Mouse (Mus musculus): ENCODE data around the gene Mov10. TPM values are rescaled to one million over a fixed set of nuclear protein-coding genes. Genes with fewer than 3 reads are reported as not detected.

Gene Mov10
- total and polyA plus RNA-seq, 3 experiments, result 8.1 to 65.0 (median 33.2) TPM

GRCm38 (mm10) chr3:104812254-104812653 lies 6.1 kb downstream of the Mov10 start:
- DNase-seq (ENCODE audit: low spot score) (no peak), ATAC-seq (ENCODE audit: extremely low read depth, insufficient number of reproducible peaks, low FRiP score, poor library complexity, severe bottlenecking) (no peak)
- H3K9me3 ChIP-seq (replicated peaks), result no peaks in the 10 kb centered on the region
- peaks cover 16% of the 10 kb centered on the region for H3K4me1 ChIP-seq (ENCODE audit: insufficient read depth, low read depth, low read length)
- no peak overlapping the region for H3K4me3 ChIP-seq (ENCODE audit: low read depth, low read length)
- TF ChIP-seq GATA2 (IDR thresholded peaks at IDR 0.05; ENCODE audit: borderline replicate concordance, low read depth, low read length), result no peak
- no peak for TF ChIP-seq TAL1 (conservative IDR thresholded peaks at IDR 0.05; ENCODE audit: low read depth, low read length)
- no peak for TF ChIP-seq GATA1 (IDR thresholded peaks at IDR 0.05; ENCODE audit: borderline replicate concordance, low read length)
- TF ChIP-seq CTCF (IDR thresholded peaks at IDR 0.05; ENCODE audit: low read depth, low read length), result no peak
- no peak for TF ChIP-seq POLR2AphosphoS5 (IDR thresholded peaks at IDR 0.05; ENCODE audit: insufficient replicate concordance, low read depth, low read length)
- H3K36me3 ChIP-seq (replicated peaks), result peaks cover 41% of the 10 kb centered on the region
- H3K27me3 ChIP-seq (ENCODE audit: insufficient read depth, low read length), result no peaks in the 10 kb centered on the region

DNA sequence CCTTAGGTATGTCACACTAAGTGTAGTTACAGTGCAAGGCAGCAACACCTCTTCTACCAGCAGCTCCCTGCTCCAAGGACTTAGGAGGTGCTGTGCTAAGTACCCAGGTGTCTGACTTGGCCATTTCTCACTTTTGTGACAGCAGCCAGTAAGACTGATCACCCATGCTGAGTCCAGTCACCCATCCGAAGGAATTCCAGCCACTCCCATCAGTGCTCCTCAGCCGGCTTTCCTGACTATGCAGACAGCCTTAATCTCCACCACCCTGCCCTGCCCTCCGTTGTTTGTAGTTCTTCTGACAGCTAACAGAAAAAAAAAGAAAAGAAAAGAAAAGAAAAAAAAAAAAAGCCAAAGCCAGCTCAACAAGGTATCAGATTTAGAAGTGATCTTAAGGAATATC lies 6.6 kb downstream of the Mov10 start:
- no peak for TF ChIP-seq POLR2AphosphoS5 (IDR thresholded peaks at IDR 0.05; ENCODE audit: insufficient replicate concordance, low read depth, low read length)
- no peak for TF ChIP-seq GATA1 (IDR thresholded peaks at IDR 0.05; ENCODE audit: borderline replicate concordance, low read length)
- no peak for TF ChIP-seq TAL1 (conservative IDR thresholded peaks at IDR 0.05; ENCODE audit: low read depth, low read length)
- no peak for TF ChIP-seq CTCF (IDR thresholded peaks at IDR 0.05; ENCODE audit: low read depth, low read length)
- no peak for TF ChIP-seq GATA2 (IDR thresholded peaks at IDR 0.05; ENCODE audit: borderline replicate concordance, low read depth, low read length)
- ATAC-seq (ENCODE audit: extremely low read depth, insufficient number of reproducible peaks, low FRiP score, poor library complexity, severe bottlenecking), result no peak
- no peak for DNase-seq (ENCODE audit: low spot score)
- no peak overlapping the region for H3K4me3 ChIP-seq (ENCODE audit: low read depth, low read length)
- H3K27me3 ChIP-seq (ENCODE audit: insufficient read depth, low read length), result no peaks in the 10 kb centered on the region
- H3K9me3 ChIP-seq (replicated peaks), result no peaks in the 10 kb centered on the region
- peaks cover 11% of the 10 kb centered on the region for H3K4me1 ChIP-seq (ENCODE audit: insufficient read depth, low read depth, low read length)
- peaks cover 46% of the 10 kb centered on the region for H3K36me3 ChIP-seq (replicated peaks)

DNA sequence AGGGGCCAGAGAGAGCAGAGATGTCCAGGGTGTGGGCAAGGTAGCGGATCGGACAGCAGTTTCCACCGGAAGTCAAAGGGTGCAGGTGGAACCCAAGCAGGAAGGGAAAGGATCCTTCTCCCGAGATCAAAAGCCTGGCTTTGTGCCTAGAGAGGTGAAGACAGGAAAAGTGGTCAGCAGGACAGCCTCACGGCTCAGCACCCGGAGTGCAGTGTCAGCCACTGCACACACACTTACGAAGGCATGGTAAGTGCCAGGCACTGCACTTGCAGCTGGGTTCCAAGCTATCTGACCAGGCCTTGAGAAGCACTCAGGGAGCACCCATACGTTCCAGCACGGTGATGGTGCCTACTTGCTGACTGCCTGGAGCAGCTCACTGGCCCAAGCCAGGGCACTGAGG lies 12.8 kb downstream of the Mov10 start:
- no peak overlapping the region for H3K4me3 ChIP-seq (ENCODE audit: low read depth, low read length)
- H3K27me3 ChIP-seq (ENCODE audit: insufficient read depth, low read length), result no peaks in the 10 kb centered on the region
- ATAC-seq (ENCODE audit: extremely low read depth, insufficient number of reproducible peaks, low FRiP score, poor library complexity, severe bottlenecking), result no peak
- DNase-seq (ENCODE audit: low spot score), result no peak
- no peaks in the 10 kb centered on the region for H3K4me1 ChIP-seq (ENCODE audit: insufficient read depth, low read depth, low read length)
- TF ChIP-seq CTCF (IDR thresholded peaks at IDR 0.05; ENCODE audit: low read depth, low read length) (no peak), GATA2 (IDR thresholded peaks at IDR 0.05; ENCODE audit: borderline replicate concordance, low read depth, low read length) (no peak), POLR2AphosphoS5 (IDR thresholded peaks at IDR 0.05; ENCODE audit: insufficient replicate concordance, low read depth, low read length) (no peak), TAL1 (conservative IDR thresholded peaks at IDR 0.05; ENCODE audit: low read depth, low read length) (no peak), GATA1 (IDR thresholded peaks at IDR 0.05; ENCODE audit: borderline replicate concordance, low read length) (no peak)
- no peaks in the 10 kb centered on the region for H3K9me3 ChIP-seq (replicated peaks)
- peaks cover 69% of the 10 kb centered on the region for H3K36me3 ChIP-seq (replicated peaks)

DNA sequence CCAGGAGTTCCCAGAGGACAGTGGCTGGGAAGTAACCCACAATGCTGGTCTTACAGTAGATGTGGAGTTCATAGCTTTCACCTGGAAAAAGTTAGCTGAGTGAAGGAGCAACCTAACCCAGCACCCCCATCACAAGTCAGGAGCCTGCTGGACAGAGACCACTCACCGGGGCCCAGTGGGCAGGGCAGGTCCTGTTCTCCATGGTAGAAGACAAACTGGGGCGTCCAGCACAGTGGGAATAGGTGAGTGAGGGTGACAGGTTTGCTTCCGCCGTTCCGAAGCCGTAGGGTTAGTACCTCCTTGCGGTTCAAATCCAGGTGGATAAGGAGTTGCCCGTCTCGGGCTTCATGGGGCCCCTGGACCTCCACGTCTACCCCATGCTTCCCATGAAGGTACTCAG lies 14.1 kb downstream of the Mov10 start:
- ATAC-seq (ENCODE audit: extremely low read depth, insufficient number of reproducible peaks, low FRiP score, poor library complexity, severe bottlenecking) (no peak), DNase-seq (ENCODE audit: low spot score) (no peak)
- H3K9me3 ChIP-seq (replicated peaks), result no peaks in the 10 kb centered on the region
- no peak for TF ChIP-seq POLR2AphosphoS5 (IDR thresholded peaks at IDR 0.05; ENCODE audit: insufficient replicate concordance, low read depth, low read length)
- no peak for TF ChIP-seq GATA1 (IDR thresholded peaks at IDR 0.05; ENCODE audit: borderline replicate concordance, low read length)
- TF ChIP-seq TAL1 (conservative IDR thresholded peaks at IDR 0.05; ENCODE audit: low read depth, low read length), result no peak
- no peak for TF ChIP-seq GATA2 (IDR thresholded peaks at IDR 0.05; ENCODE audit: borderline replicate concordance, low read depth, low read length)
- TF ChIP-seq CTCF (IDR thresholded peaks at IDR 0.05; ENCODE audit: low read depth, low read length), result no peak
- H3K27me3 ChIP-seq (ENCODE audit: insufficient read depth, low read length), result no peaks in the 10 kb centered on the region
- no peak overlapping the region for H3K4me3 ChIP-seq (ENCODE audit: low read depth, low read length)
- H3K36me3 ChIP-seq (replicated peaks), result peaks cover 81% of the 10 kb centered on the region
- H3K4me1 ChIP-seq (ENCODE audit: insufficient read depth, low read depth, low read length), result no peaks in the 10 kb centered on the region

- Histone ChIP-seq H3K4me1 (ENCODE audit: insufficient read depth, low read depth, low read length) (no peaks in the 10 kb centered on the region), H3K27me3 (ENCODE audit: insufficient read depth, low read length) (no peaks in the 10 kb centered on the region), H3K36me3 (replicated peaks) (peaks cover 90% of the 10 kb centered on the region), H3K9me3 (replicated peaks) (no peaks in the 10 kb centered on the region), H3K4me3 (ENCODE audit: low read depth, low read length) (no peak overlapping the region)
- DNase-seq (ENCODE audit: low spot score) (no peak), ATAC-seq (ENCODE audit: extremely low read depth, insufficient number of reproducible peaks, low FRiP score, poor library complexity, severe bottlenecking) (no peak)
- TF ChIP-seq POLR2AphosphoS5 (IDR thresholded peaks at IDR 0.05; ENCODE audit: insufficient replicate concordance, low read depth, low read length) (no peak), GATA2 (IDR thresholded peaks at IDR 0.05; ENCODE audit: borderline replicate concordance, low read depth, low read length) (no peak), TAL1 (conservative IDR thresholded peaks at IDR 0.05; ENCODE audit: low read depth, low read length) (no peak), GATA1 (IDR thresholded peaks at IDR 0.05; ENCODE audit: borderline replicate concordance, low read length) (no peak), CTCF (IDR thresholded peaks at IDR 0.05; ENCODE audit: low read depth, low read length) (no peak)
Observed at GRCm38 (mm10) chr3:104801481-104801880, 16.9 kb downstream of the Mov10 start.

DNA sequence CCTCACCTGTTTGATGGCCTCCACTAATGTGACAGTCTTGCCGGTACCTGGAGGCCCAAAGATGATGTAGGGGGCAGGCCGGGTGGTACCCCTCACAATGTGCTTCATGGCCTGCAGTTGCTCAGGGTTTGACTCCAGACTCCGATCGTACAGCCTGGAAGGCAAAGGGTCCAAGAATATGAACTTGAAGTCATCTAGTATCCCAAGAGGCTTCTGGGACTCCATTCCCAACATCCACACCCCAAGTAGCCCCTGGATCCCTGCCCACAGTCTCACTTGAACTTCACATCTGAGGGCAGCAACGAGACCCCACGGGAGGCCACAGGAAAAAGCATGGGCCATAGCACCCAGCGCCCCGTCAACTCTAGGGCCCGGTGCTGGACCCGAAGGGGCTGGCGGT lies 17.7 kb downstream of the Mov10 start:
- DNase-seq (ENCODE audit: low spot score), result no peak
- Histone ChIP-seq H3K27me3 (ENCODE audit: insufficient read depth, low read length) (no peaks in the 10 kb centered on the region), H3K4me3 (ENCODE audit: low read depth, low read length) (no peak overlapping the region), H3K4me1 (ENCODE audit: insufficient read depth, low read depth, low read length) (0 out of 2 replicates have a peak, but pooled peaks cover 2% of the 10 kb centered on the region), H3K9me3 (replicated peaks) (no peaks in the 10 kb centered on the region), H3K36me3 (replicated peaks) (peaks cover 91% of the 10 kb centered on the region)
- no peak for TF ChIP-seq CTCF (IDR thresholded peaks at IDR 0.05; ENCODE audit: low read depth, low read length)
- no peak for TF ChIP-seq TAL1 (conservative IDR thresholded peaks at IDR 0.05; ENCODE audit: low read depth, low read length)
- no peak for ATAC-seq (ENCODE audit: extremely low read depth, insufficient number of reproducible peaks, low FRiP score, poor library complexity, severe bottlenecking)
